Mouse (Mus musculus) hindbrain, embryonic 16.5 days (tissue): ENCODE measurements around the gene Hspg2. TPM values are rescaled to one million over a fixed set of nuclear protein-coding genes. Genes with fewer than 3 reads are reported as not detected.

ENCODE experiments used
- ATAC-seq: fragments of 200-750 bp; cut with Nextera tagmentation; 2 replicates; pipeline ENCODE4 v1.8.0; 2017; ENCODE audit warnings: moderate TSS enrichment, moderate library complexity
- H3K27ac ChIP-seq: fragments of 300-500 bp; sonication (generic); 2 replicates; pipeline ENCODE4 v1.5.1; 2014; ENCODE audit warnings: low read depth, mild to moderate bottlenecking, control low read depth, low read length, moderate library complexity
- H3K27me3 ChIP-seq: fragments of 300-500 bp; sonication (generic); replicated peaks from 2 replicates; pipeline ENCODE4 v1.6.1; 2014; ENCODE audit warnings: low read length; ENCODE audit not compliant: control insufficient read depth, insufficient read depth
- H3K36me3 ChIP-seq: fragments of 300-500 bp; sonication (generic); 2 replicates; pipeline ENCODE4 v1.6.1; 2014; ENCODE audit warnings: mild to moderate bottlenecking, low read length, moderate library complexity, mixed read lengths; ENCODE audit not compliant: control insufficient read depth, insufficient read depth
- H3K4me1 ChIP-seq: fragments of 300-500 bp; sonication (generic); 2 replicates; pipeline ENCODE4 v1.6.1; 2014; ENCODE audit warnings: low read depth, low read length; ENCODE audit not compliant: control insufficient read depth, insufficient read depth
- H3K4me2 ChIP-seq: fragments of 300-500 bp; sonication (generic); 2 replicates; pipeline ENCODE4 v1.6.1; 2014; ENCODE audit warnings: mild to moderate bottlenecking, low read length, control low read depth, moderate library complexity
- H3K4me3 ChIP-seq: fragments of 300-500 bp; sonication (generic); 2 replicates; pipeline ENCODE4 v1.5.1; 2014; ENCODE audit warnings: mild to moderate bottlenecking, low read length, control low read depth, moderate library complexity
- H3K9ac ChIP-seq: fragments of 300-500 bp; sonication (generic); 2 replicates; pipeline ENCODE4 v1.6.1; 2014; ENCODE audit warnings: low read depth, mild to moderate bottlenecking, control low read depth, low read length, moderate library complexity
- H3K9me3 ChIP-seq: fragments of 300-500 bp; sonication (generic); 2 replicates; pipeline ENCODE4 v1.6.1; 2014; ENCODE audit warnings: mild to moderate bottlenecking, low read length, moderate library complexity; ENCODE audit not compliant: control insufficient read depth
- WGBS: fragments of 180-500 bp; shearing (Covaris S2); extraction: QIAGEN DNeasy Blood & Tissue Kit; methylation state at CpG from one replicate; pipeline ENCODE4 v1.1.7; 2014; 5-methylcytosine and 5-hydroxymethylcytosine counted together
- polyA plus RNA-seq: library from polyadenylated mRNA; unstranded; fragments of >200 nt; fragmentation: Nextera tagmentation; extraction: Ambion mirVana; gene quantifications from 2 replicates; pipeline ENCODE4 v1.2.1, GENCODE M21; 2015

Hspg2 gene
- polyA plus RNA-seq, 1 experiment from 2014 or later, result 6.5 TPM

DNA sequence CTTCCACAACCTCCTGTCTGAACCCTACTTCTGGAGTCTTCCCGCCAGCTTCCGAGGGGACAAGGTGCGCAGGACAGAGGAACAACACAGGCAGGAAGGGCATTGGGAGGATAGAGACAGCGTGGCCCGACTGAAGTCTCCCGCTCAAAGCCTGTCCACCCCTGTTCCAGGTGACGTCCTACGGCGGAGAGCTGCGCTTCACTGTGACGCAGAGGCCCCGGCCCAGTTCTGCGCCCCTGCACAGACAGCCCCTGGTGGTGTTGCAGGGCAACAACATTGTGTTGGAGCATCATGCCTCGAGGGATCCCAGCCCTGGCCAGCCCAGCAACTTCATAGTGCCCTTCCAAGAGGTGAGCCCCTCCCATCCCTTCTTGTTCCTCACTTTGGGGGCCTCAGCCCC lies 50.2 kb downstream of the Hspg2 start:
- no peaks in the 10 kb centered on the region for H3K9me3 ChIP-seq
- H3K9ac ChIP-seq, result no peak overlapping the region
- no peak overlapping the region for H3K27ac ChIP-seq
- H3K4me2 ChIP-seq, result no peak overlapping the region
- H3K4me1 ChIP-seq, result no peaks in the 10 kb centered on the region
- no peaks in the 10 kb centered on the region for H3K27me3 ChIP-seq
- H3K36me3 ChIP-seq, result no peaks in the 10 kb centered on the region
- WGBS, result 75% methylated on average over 14 of the region's 14 CpGs
- H3K4me3 ChIP-seq, result no peak overlapping the region
- ATAC-seq, result no peak

DNA sequence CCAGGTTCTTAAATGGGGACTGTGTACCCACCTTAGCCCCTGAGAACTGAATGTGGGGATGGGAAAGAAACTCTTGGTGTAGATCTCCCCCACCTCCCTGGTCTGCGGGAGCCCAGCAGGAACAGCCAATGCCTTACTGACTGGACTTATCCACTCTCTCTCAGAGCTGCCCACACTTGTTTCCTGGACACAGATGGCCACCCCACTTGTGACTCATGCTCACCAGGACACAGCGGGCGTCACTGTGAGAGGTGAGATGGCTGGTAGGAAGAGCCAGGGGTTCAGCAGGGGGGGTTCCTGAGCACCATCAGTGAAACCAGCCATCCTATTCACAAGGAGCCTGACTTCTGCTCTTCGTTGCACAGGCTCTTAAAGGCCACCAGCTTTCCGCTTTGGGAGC lies 51.8 kb downstream of the Hspg2 start:
- Histone ChIP-seq H3K9me3 (no peaks in the 10 kb centered on the region), H3K4me1 (no peaks in the 10 kb centered on the region), H3K4me3 (no peak overlapping the region), H3K27me3 (no peaks in the 10 kb centered on the region), H3K36me3 (no peaks in the 10 kb centered on the region), H3K27ac (no peak overlapping the region), H3K9ac (no peak overlapping the region), H3K4me2 (no peak overlapping the region)
- 92% methylated on average over 5 of the region's 5 CpGs for WGBS
- no peak for ATAC-seq

GRCm38 (mm10) chr4:137521966-137522365 lies 53.4 kb downstream of the Hspg2 start:
- H3K4me1 ChIP-seq, result no peaks in the 10 kb centered on the region
- H3K27ac ChIP-seq, result no peak overlapping the region
- 84% methylated on average over 11 of the region's 11 CpGs for WGBS
- no peak for ATAC-seq
- no peak overlapping the region for H3K4me3 ChIP-seq
- no peaks in the 10 kb centered on the region for H3K9me3 ChIP-seq
- no peaks in the 10 kb centered on the region for H3K36me3 ChIP-seq
- no peak overlapping the region for H3K9ac ChIP-seq
- no peaks in the 10 kb centered on the region for H3K27me3 ChIP-seq
- no peak overlapping the region for H3K4me2 ChIP-seq

DNA sequence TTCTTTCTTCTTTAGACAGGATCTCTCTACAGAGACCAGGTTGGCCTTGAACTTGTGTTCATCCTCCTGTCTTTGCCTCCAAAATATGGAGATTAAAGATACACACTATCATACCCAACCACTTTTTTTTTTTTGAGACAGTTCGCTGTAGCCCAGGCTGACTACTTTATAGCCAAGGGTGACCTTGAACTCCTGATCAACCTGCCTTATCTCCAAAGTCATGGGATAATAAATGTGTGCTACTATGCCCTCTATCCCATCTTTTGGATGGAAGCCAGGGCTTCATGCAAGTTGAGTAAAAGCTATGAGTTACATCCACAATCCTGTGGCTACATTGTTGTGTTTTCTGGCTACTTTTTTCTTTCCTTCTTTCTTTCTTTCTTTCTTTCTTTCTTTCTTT lies 56.9 kb downstream of the Hspg2 start:
- H3K27me3 ChIP-seq, result no peaks in the 10 kb centered on the region
- no peak overlapping the region for H3K9ac ChIP-seq
- no peaks in the 10 kb centered on the region for H3K4me1 ChIP-seq
- no peak overlapping the region for H3K4me3 ChIP-seq
- 100% methylated on average over 1 of the region's 1 CpGs for WGBS
- H3K4me2 ChIP-seq, result no peak overlapping the region
- H3K27ac ChIP-seq, result no peak overlapping the region
- no peak for ATAC-seq
- no peaks in the 10 kb centered on the region for H3K36me3 ChIP-seq
- H3K9me3 ChIP-seq, result no peaks in the 10 kb centered on the region

DNA sequence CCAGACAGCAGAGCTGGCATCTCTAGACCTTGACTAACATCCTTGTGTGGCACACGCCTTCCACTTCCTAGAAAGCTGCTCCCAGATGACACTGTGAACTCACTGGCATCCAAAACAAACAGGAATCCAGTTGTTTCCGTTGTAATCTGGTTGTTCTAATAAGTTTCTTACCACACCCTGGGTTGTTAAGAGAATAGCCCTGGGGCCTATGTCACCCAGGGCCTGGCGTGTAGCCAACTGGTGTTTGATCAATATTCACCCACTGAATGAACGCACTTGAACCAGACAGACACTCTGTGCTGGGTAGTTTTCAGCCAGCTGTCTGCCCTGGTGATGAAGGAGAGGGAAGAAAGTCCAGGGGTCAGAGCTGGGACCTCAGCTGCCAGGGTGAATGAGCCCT lies 58.8 kb downstream of the Hspg2 start:
- H3K4me2 ChIP-seq, result no peak overlapping the region
- H3K9ac ChIP-seq, result no peak overlapping the region
- H3K9me3 ChIP-seq, result no peaks in the 10 kb centered on the region
- H3K4me1 ChIP-seq, result no peaks in the 10 kb centered on the region
- 55% methylated on average over 4 of the region's 4 CpGs for WGBS
- no peak overlapping the region for H3K4me3 ChIP-seq
- no peak for ATAC-seq
- no peaks in the 10 kb centered on the region for H3K27me3 ChIP-seq
- no peaks in the 10 kb centered on the region for H3K36me3 ChIP-seq
- no peak overlapping the region for H3K27ac ChIP-seq

DNA sequence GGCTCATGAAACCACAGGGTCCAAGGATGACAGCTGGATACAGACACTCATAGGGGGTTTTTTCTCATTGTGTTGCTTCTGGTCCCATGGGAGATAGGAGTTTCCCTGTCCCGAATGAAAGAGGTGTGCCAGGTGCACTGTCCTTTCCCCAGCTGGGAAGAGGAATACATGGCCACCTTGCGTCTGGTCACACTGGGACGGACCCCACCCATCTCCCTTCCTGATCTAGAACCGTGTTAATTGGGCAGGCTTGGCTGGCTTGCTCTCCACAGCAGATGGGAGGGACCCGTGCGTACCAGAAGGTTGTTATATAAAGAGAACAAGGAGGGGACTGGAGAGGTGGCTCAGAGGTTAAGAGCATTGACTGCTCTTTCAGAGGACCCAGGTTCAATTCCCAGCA lies 59.3 kb downstream of the Hspg2 start:
- H3K9me3 ChIP-seq, result no peaks in the 10 kb centered on the region
- H3K4me2 ChIP-seq, result no peak overlapping the region
- H3K27me3 ChIP-seq, result no peaks in the 10 kb centered on the region
- H3K9ac ChIP-seq, result no peak overlapping the region
- H3K27ac ChIP-seq, result no peak overlapping the region
- WGBS, result 83% methylated on average over 6 of the region's 6 CpGs
- H3K36me3 ChIP-seq, result no peaks in the 10 kb centered on the region
- H3K4me1 ChIP-seq, result no peaks in the 10 kb centered on the region
- no peak for ATAC-seq
- no peak overlapping the region for H3K4me3 ChIP-seq

- Histone ChIP-seq H3K27me3 (no peaks in the 10 kb centered on the region), H3K36me3 (no peaks in the 10 kb centered on the region), H3K4me2 (no peak overlapping the region), H3K4me1 (no peaks in the 10 kb centered on the region), H3K9ac (no peak overlapping the region), H3K9me3 (no peaks in the 10 kb centered on the region), H3K4me3 (no peak overlapping the region), H3K27ac (no peak overlapping the region)
- ATAC-seq, result no peak
- 62% methylated on average over 14 of the region's 14 CpGs for WGBS
Observed at GRCm38 (mm10) chr4:137540356-137540755, 71.8 kb downstream of the Hspg2 start.

GRCm38 (mm10) chr4:137542968-137543367 lies 74.4 kb downstream of the Hspg2 start:
- no peak overlapping the region for H3K27ac ChIP-seq
- H3K4me3 ChIP-seq, result no peak overlapping the region
- no peaks in the 10 kb centered on the region for H3K27me3 ChIP-seq
- H3K4me1 ChIP-seq, result no peaks in the 10 kb centered on the region
- no peak overlapping the region for H3K4me2 ChIP-seq
- WGBS, result 94% methylated on average over 10 of the region's 10 CpGs
- no peaks in the 10 kb centered on the region for H3K9me3 ChIP-seq
- H3K36me3 ChIP-seq, result no peaks in the 10 kb centered on the region
- no peak overlapping the region for H3K9ac ChIP-seq
- ATAC-seq, result no peak

DNA sequence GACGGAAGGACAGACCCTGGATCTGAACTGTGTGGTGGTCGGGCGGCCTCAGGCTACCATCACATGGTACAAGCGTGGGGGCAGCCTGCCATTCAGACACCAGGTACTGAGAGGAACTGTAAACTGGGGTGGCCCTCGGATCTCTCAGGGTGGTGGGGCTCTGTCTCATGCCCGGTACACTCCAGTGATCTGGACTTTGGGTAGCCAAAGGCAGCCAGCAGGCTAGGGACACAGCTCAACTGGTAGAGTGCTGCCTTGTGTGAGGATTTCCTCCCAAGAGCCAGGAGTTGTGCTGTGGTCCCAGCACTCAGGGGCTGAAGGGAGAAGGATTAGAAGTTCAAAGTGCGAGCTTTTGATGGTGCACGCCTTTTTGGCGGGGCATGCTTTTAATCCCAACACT lies 77.0 kb downstream of the Hspg2 start:
- H3K27ac ChIP-seq, result no peak overlapping the region
- no peak for ATAC-seq
- no peak overlapping the region for H3K9ac ChIP-seq
- no peak overlapping the region for H3K4me2 ChIP-seq
- no peaks in the 10 kb centered on the region for H3K36me3 ChIP-seq
- no peak overlapping the region for H3K4me3 ChIP-seq
- no peaks in the 10 kb centered on the region for H3K27me3 ChIP-seq
- H3K9me3 ChIP-seq, result no peaks in the 10 kb centered on the region
- 95% methylated on average over 9 of the region's 9 CpGs for WGBS
- no peaks in the 10 kb centered on the region for H3K4me1 ChIP-seq

GRCm38 (mm10) chr4:137546003-137546525 lies 77.5 kb downstream of the Hspg2 start:
- H3K9ac ChIP-seq, result no peak overlapping the region
- ATAC-seq, result no peak
- no peaks in the 10 kb centered on the region for H3K27me3 ChIP-seq
- no peak overlapping the region for H3K4me3 ChIP-seq
- H3K4me2 ChIP-seq, result no peak overlapping the region
- no peaks in the 10 kb centered on the region for H3K9me3 ChIP-seq
- no peak overlapping the region for H3K27ac ChIP-seq
- H3K4me1 ChIP-seq, result no peaks in the 10 kb centered on the region
- H3K36me3 ChIP-seq, result no peaks in the 10 kb centered on the region
- 58% methylated on average over 5 of the region's 5 CpGs for WGBS
